Mouse (Mus musculus) ES-E14 (cell line): ENCODE measurements at regions not wholly inside any gene's neighbourhood (a gene's known extent, or its start where the extent isn't known, plus 50 kb on each side); places are given as distances from the start of the nearest gene placed in this dataset.

Experiments
- CHD2 ChIP-seq: IDR thresholded peaks from 2 replicates; pipeline ENCODE4 v1.6.1; 2014; ENCODE audit warnings: mild to moderate bottlenecking, low read depth, low read length, inconsistent platforms
- HCFC1 ChIP-seq: IDR thresholded peaks from 2 replicates; pipeline ENCODE4 v1.6.1; 2012; ENCODE audit warnings: low read length, inconsistent platforms, borderline replicate concordance; ENCODE audit not compliant: insufficient read depth
- MAFK ChIP-seq: IDR thresholded peaks from 2 replicates; pipeline ENCODE4 v1.6.1; 2014; ENCODE audit warnings: mild to moderate bottlenecking, low read depth, low read length, inconsistent platforms; ENCODE audit not compliant: insufficient read depth
- ZC3H11A ChIP-seq: IDR thresholded peaks from 2 replicates; pipeline ENCODE4 v1.6.1; 2012; ENCODE audit warnings: low read depth, mild to moderate bottlenecking, inconsistent platforms, low read length, borderline replicate concordance
- ZNF384 ChIP-seq: IDR thresholded peaks from 2 replicates; pipeline ENCODE4 v1.6.1; 2012; ENCODE audit warnings: low read depth, low read length, inconsistent platforms

- TF ChIP-seq MAFK (no peak), ZC3H11A (peak; percentile 18; the same call in 1 of the 2 replicates), ZNF384 (no peak), HCFC1 (no peak), CHD2 (no peak)
Measured at GRCm38 (mm10) chr1:66104493-66104892, 70.6 kb upstream of the Map2 start.
